Mouse (Mus musculus) hematopoietic stem cell, adult 5-6 weeks (primary cell): ENCODE measurements around the gene Pcnx2. TPM values are rescaled to one million over a fixed set of nuclear protein-coding genes. Genes with fewer than 3 reads are reported as not detected.

Source experiments
- ATAC-seq, 2 experiments: fragments of 125-278 bp in 1 of 2; replicated peaks in 1 of 2; 2 replicates each; pipeline ENCODE4 v1.8.0; 2016 to 2017; ENCODE audit warnings: inconsistent platforms in 2 of 2, mild to moderate bottlenecking in 2 of 2, moderate number of reproducible peaks in 2 of 2, low read depth in 1 of 2, moderate TSS enrichment in 1 of 2; ENCODE audit not compliant: low FRiP score in 2 of 2, poor library complexity in 2 of 2, severe bottlenecking in 2 of 2, insufficient read depth in 1 of 2, low TSS enrichment in 1 of 2
- total RNA-seq: library from RNA; stranded (forward); fragments of 172-1452, 232-1000 nt; gene quantifications from 2 replicates; pipeline ENCODE4 v1.2.3, GENCODE M21; 2017

Pcnx2 gene
- total RNA-seq, 1 experiment from 2014 or later = not detected

GRCm38 (mm10) chr8:125782161-125782560, 116.0 kb downstream of the Pcnx2 start:
- no peak for ATAC-seq

GRCm38 (mm10) chr8:125779656-125780055, 118.5 kb downstream of the Pcnx2 start:
- no peak for ATAC-seq

GRCm38 (mm10) chr8:125778919-125779318, 119.2 kb downstream of the Pcnx2 start:
- ATAC-seq = no peak

- peak; percentile 8 to 29; a peak in 1 of 4 replicates for ATAC-seq
Observed at GRCm38 (mm10) chr8:125777478-125778164, 120.5 kb downstream of the Pcnx2 start.

- ATAC-seq = no peak
Observed at GRCm38 (mm10) chr8:125776800-125777199, 121.3 kb downstream of the Pcnx2 start.

GRCm38 (mm10) chr8:125776314-125776713, 121.8 kb downstream of the Pcnx2 start:
- ATAC-seq = no peak

- no peak for ATAC-seq
Observed at GRCm38 (mm10) chr8:125775031-125775430, 123.1 kb downstream of the Pcnx2 start.

- ATAC-seq = no peak
Observed at GRCm38 (mm10) chr8:125773281-125773803, 124.8 kb downstream of the Pcnx2 start.

- ATAC-seq = no peak
Observed at GRCm38 (mm10) chr8:125772300-125772699, 125.8 kb downstream of the Pcnx2 start.

GRCm38 (mm10) chr8:125768079-125768478, 130.0 kb downstream of the Pcnx2 start:
- ATAC-seq = no peak

- ATAC-seq = no peak
Observed at GRCm38 (mm10) chr8:125763066-125763786, 134.9 kb downstream of the Pcnx2 start.

GRCm38 (mm10) chr8:125759022-125759421, 139.1 kb downstream of the Pcnx2 start:
- peak; percentile 61 to 71; a peak in 1 of 4 replicates for ATAC-seq

- no peak for ATAC-seq
Observed at GRCm38 (mm10) chr8:125757106-125757496, 141.0 kb downstream of the Pcnx2 start.

GRCm38 (mm10) chr8:125756391-125757105, 141.6 kb downstream of the Pcnx2 start:
- ATAC-seq = no peak

- ATAC-seq = no peak
Observed at GRCm38 (mm10) chr8:125755896-125756295, 142.2 kb downstream of the Pcnx2 start.

- ATAC-seq = no peak; a peak in 1 of 4 replicates
Observed at GRCm38 (mm10) chr8:125750846-125751245, 147.3 kb downstream of the Pcnx2 start.

GRCm38 (mm10) chr8:125747390-125747789, 150.7 kb downstream of the Pcnx2 start:
- ATAC-seq = no peak
